Mouse (Mus musculus) brain, embryonic 14.5 days (tissue): ENCODE measurements around the gene Jade2. TPM values are rescaled to one million over a fixed set of nuclear protein-coding genes. Genes with fewer than 3 reads are reported as not detected.

Source experiments
- DNase-seq: peaks from one replicate; pipeline ENCODE4 v3.0.0-alpha.2; 2011; ENCODE audit warnings: low read depth
- CTCF ChIP-seq: fragments of 200-500 bp; IDR thresholded peaks from 2 replicates; pipeline ENCODE4 v1.5.1; 2012; ENCODE audit warnings: inconsistent platforms, mild to moderate bottlenecking, moderate library complexity, borderline replicate concordance; ENCODE audit not compliant: insufficient read depth, insufficient read length; ENCODE audit errors: extremely low read depth
- POLR2A ChIP-seq: fragments of 200-500 bp; IDR thresholded peaks from 2 replicates; pipeline ENCODE4 v1.6.1; 2012; ENCODE audit warnings: mild to moderate bottlenecking, inconsistent platforms, borderline replicate concordance; ENCODE audit not compliant: poor library complexity, insufficient read depth, insufficient read length, severe bottlenecking; ENCODE audit errors: extremely low read depth
- polyA plus RNA-seq: library from polyadenylated mRNA; depleted of rRNA; stranded (reverse); fragments of >200 nt; gene quantifications from 2 replicates; pipeline ENCODE4 v1.2.3, GENCODE M21; 2012

The Jade2 gene
- polyA plus RNA-seq, 1 experiment, result 1.1 TPM

- no peak for DNase-seq
- TF ChIP-seq CTCF, result no peak
- no peak for TF ChIP-seq POLR2A
Measured at GRCm38 (mm10) chr11:51876943-51877344, 19.5 kb upstream of the Jade2 start.

DNA sequence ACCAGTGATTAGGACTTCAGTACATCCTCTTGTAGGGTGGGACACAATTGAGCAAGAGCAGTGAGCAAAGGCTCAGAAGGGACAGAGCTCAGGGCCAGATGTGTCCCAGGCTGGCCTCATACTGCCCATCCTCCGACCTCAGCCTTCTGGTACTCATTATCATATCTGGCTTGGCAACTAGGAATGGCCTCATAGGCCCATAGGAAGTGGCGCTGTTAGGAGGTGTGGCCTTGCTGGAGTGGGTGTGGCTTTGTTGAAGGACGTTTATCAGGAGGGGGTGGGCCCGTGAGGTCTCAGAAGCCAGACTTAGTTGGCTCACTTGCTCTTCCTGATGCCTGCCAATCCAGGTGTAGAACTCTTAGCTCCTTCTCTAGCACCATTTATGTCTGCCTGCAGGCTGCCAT lies 18.3 kb upstream of the Jade2 start:
- DNase-seq, result no peak
- TF ChIP-seq POLR2A (no peak), CTCF (no peak)

DNA sequence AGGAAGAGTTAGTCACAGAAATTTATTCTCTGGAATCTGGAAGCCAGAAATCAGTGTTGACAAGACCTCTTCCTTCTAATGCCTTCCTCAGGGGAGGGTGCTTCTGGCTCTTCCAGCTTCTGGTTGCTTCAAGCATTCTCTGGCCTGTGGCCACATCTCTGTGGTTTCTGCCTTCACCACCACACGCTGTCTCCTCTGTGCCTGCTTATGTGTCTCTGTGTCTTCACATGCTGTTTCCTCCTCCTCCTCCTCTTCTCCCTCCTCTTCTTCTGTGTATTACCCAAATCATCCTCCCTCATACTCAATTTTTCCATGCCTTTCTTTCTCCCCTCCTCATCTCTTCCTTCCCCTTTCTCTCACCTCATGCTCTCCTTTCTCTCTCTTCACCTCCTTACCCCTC lies 17.6 kb upstream of the Jade2 start:
- no peak for DNase-seq

GRCm38 (mm10) chr11:51874266-51875036 lies 17.0 kb upstream of the Jade2 start:
- no peak for DNase-seq
- TF ChIP-seq POLR2A, result no peak
- TF ChIP-seq CTCF, result no peak

More for the DNA sequence above, 17.6 kb upstream of the Jade2 start:
- TF ChIP-seq CTCF (no peak), POLR2A (no peak)

- TF ChIP-seq CTCF (no peak), POLR2A (no peak)
- DNase-seq, result no peak
Measured at GRCm38 (mm10) chr11:51873141-51873540, 15.7 kb upstream of the Jade2 start.

GRCm38 (mm10) chr11:51867261-51867660 lies 9.8 kb upstream of the Jade2 start:
- TF ChIP-seq CTCF (no peak), POLR2A (no peak)
- no peak for DNase-seq

DNA sequence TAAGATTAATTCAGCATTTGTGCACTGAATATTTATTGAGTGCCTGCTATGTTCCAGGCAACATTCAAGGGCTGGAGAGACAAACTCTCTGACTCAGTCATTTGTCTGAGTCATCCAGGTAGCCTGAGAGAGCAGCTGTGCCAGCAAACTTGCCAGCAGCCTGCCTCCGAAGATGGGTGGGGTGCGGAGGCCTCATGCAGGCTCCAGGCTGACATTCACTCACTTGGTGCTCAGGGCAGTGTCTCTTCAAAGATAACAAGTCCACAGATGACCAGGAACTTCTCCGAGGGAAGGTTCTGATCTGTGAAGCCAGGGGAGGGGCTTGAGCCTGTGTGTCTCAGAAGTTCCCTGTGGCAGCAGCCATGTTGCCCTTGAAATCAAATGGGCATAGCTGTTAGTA lies 8.6 kb upstream of the Jade2 start:
- DNase-seq, result no peak
- TF ChIP-seq POLR2A (no peak), CTCF (no peak)

GRCm38 (mm10) chr11:51860666-51861065 lies 3.2 kb upstream of the Jade2 start:
- DNase-seq, result no peak

DNA sequence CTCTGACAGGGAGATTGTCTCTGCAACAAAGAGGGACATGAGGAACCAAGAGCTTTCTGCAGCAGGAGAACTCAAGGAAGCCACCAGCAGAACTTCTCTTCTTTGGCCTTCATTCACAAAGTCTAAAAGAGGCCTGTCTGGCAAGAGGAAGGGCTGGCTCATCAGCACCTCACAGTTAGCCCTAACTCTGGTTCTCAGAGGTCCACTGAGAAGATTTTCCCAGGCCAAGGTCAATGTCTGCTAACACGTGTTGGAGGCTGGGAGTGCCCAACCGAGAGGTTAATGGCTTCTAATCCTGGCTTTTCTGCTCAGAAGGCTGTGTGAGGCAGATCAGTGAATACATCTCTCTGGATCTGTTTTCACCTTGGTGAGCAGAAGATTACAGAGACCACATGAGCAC lies 2.1 kb upstream of the Jade2 start:
- TF ChIP-seq CTCF, result no peak
- no peak for TF ChIP-seq POLR2A
- no peak for DNase-seq

More at GRCm38 (mm10) chr11:51860666-51861065, 3.2 kb upstream of the Jade2 start:
- TF ChIP-seq POLR2A (no peak), CTCF (no peak)

DNA sequence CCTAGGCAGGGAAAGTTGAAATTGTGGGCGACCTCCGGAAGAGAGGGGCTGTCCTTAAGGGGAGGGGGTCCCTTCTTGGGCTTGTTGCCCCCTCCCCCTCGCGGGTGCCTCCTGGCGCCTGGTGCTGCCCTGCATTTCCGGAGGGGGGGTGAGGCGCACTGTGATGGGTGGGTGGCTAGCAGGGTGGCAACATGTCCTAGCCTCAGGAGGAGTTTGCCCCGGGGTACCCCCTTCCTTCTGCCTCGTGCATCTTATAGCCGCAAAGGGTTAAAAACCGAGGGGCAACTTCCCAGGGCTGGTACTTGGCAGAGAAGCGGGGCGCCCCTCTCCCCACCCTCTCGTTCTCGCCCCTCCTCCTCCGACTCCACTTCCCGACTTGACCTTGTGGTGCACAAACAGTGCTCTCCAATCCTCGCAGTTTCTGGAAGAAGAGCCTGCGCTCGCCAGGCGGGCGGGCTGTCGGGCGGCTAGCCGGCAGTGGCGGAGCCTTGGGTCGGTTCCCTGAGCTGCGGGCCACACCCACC lies 1.1 kb upstream of the Jade2 start:
- TF ChIP-seq POLR2A (no peak), CTCF (no peak)
- DNase-seq, result peak; percentile 68

DNA sequence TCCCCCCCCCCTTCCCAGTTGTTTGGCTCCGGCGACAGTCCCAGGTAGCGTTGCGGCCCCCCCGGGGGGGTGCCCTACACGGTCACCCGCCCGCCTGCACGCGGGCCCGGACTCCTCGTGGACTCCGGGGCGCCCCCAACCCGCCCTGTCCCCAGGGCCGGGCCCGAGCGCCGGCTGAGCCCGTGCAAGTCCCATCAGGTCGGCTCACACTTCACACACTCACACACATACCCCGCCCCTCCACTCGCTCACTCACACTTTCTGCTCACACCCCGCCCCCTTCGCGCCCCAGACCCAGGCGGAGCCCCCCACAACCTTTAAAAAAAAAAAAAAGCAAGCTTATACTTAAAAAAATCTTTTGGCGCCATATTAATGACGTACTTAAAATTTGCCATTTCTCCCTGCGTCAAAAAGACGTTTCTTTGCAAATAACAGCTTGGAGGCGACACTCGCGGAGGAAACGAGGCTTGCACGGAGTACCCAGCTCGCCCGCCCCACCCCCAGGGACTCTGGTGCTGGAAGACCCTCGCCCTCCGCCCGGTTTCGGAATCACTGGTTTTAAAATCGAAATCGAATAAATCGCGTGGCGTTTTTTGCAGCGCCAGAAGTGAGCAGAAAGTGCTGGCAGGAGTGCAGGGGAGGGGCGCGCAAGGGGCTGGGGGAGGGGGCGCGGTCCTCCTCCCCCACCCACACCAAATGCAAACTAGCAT lies 520 bp upstream of the Jade2 start:
- TF ChIP-seq CTCF (no peak), POLR2A (no peak)
- DNase-seq, result peak; percentile 71

GRCm38 (mm10) chr11:51856616-51857080 lies 805 bp downstream of the Jade2 start:
- no peak for TF ChIP-seq CTCF
- no peak for TF ChIP-seq POLR2A
- no peak for DNase-seq
